Mouse (Mus musculus) ES-Bruce4 (cell line): ENCODE results near the gene Cep41. TPM values are rescaled to one million over a fixed set of nuclear protein-coding genes. Genes with fewer than 3 reads are reported as not detected.

Source experiments
- H3K27ac ChIP-seq: 2 replicates; pipeline ENCODE4 v1.5.1; 2012; ENCODE audit warnings: low read length, inconsistent platforms; ENCODE audit not compliant: insufficient read depth
- H3K27me3 ChIP-seq: 2 replicates; pipeline ENCODE4 v1.6.1; 2012; ENCODE audit warnings: mild to moderate bottlenecking, low read length, inconsistent platforms; ENCODE audit not compliant: control insufficient read depth, poor library complexity, insufficient read depth, severe bottlenecking
- H3K36me3 ChIP-seq: 2 replicates; pipeline ENCODE4 v1.6.1; 2012; ENCODE audit warnings: inconsistent platforms, mild to moderate bottlenecking, low read length, moderate library complexity; ENCODE audit not compliant: control insufficient read depth, poor library complexity, insufficient read depth, severe bottlenecking
- H3K4me1 ChIP-seq: one replicate; pipeline ENCODE4 v1.8.1; 2011; ENCODE audit warnings: low read length; ENCODE audit not compliant: control insufficient read depth, insufficient read depth
- H3K4me3 ChIP-seq: 2 replicates; pipeline ENCODE4 v1.5.1; 2011; ENCODE audit warnings: low read depth, mild to moderate bottlenecking, low read length
- H3K9ac ChIP-seq: 2 replicates; pipeline ENCODE4 v1.6.1; 2012; ENCODE audit warnings: low read depth, mild to moderate bottlenecking, inconsistent platforms; ENCODE audit not compliant: poor library complexity, severe bottlenecking
- H3K9me3 ChIP-seq: replicated peaks from 2 replicates; pipeline ENCODE4 v1.6.1; 2012; ENCODE audit warnings: mild to moderate bottlenecking, low read length, inconsistent platforms; ENCODE audit not compliant: control insufficient read depth, poor library complexity, insufficient read depth, severe bottlenecking
- CTCF ChIP-seq: IDR thresholded peaks from one replicate; pipeline ENCODE4 v1.8.1; 2011; ENCODE audit warnings: low read depth, low read length
- EP300 ChIP-seq: IDR thresholded peaks from 2 replicates; pipeline ENCODE4 v1.6.1; 2011; ENCODE audit warnings: low read depth, low read length; ENCODE audit not compliant: insufficient read depth
- POLR2A ChIP-seq: IDR thresholded peaks from one replicate; pipeline ENCODE4 v1.8.1; 2011; ENCODE audit warnings: low read length; ENCODE audit not compliant: insufficient read depth
- polyA plus RNA-seq: library from polyadenylated mRNA; stranded (reverse); fragments of >200 nt; gene quantifications from 2 replicates; pipeline ENCODE4 v1.2.4, GENCODE M21; 2011; ENCODE audit warnings: low read depth; ENCODE audit not compliant: missing spikeins, insufficient read depth, insufficient read length

Gene Cep41
- polyA plus RNA-seq, result 4.9 and 8.1 TPM in 2 replicates

DNA sequence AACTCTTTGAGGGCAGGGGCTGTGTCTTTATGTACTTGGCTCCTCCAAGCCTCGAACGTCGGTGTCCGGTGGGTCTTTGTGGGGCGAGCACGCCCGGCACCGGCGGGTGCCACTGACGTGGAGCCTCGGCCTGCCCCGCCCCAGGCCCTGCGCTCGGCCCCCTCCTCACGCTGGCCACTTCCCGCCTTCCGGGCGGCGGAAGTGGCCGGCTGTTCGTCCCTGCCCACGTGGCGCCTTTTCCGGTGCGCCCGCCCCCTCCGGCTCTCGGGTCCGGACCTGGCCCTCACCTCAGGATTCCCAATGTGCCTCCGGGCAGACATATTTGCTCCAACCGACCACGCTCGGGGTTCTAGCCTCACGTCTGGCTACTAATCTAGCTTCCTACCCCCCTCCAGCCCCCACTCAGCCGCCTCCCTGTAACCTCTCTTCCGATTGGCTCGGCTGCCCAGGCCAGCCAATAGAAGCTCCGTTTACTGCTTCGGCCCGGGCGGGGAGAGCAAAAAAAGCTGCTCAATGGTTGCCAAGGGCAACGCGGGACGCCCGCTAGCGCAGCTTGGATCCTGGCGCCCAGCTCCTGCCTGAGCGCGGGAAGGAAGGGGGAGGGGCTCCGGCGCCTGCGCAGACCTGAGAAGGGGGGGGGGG, at the start of gene Cep41:
Cep41 (minus strand) TSS at position 400 of the 642 bp plus-strand sequence.
- peak within 1 kb of the TSS; percentile 86 for H3K4me3 ChIP-seq
- H3K27ac ChIP-seq, result no peak within 1 kb of the TSS; the same call in 1 of the 2 replicates
- TF ChIP-seq EP300 (0 out of 2 replicates have a peak, but pooled peaks have one; percentile 9), POLR2A (no peak)
- no peaks in the 10 kb centered on the region for H3K27me3 ChIP-seq
- no peaks in the 10 kb centered on the region for H3K36me3 ChIP-seq
- H3K9ac ChIP-seq, result peak within 1 kb of the TSS; percentile 54
- no peaks in the 10 kb centered on the region for H3K9me3 ChIP-seq
- H3K4me1 ChIP-seq, result no peaks in the 10 kb centered on the region

DNA sequence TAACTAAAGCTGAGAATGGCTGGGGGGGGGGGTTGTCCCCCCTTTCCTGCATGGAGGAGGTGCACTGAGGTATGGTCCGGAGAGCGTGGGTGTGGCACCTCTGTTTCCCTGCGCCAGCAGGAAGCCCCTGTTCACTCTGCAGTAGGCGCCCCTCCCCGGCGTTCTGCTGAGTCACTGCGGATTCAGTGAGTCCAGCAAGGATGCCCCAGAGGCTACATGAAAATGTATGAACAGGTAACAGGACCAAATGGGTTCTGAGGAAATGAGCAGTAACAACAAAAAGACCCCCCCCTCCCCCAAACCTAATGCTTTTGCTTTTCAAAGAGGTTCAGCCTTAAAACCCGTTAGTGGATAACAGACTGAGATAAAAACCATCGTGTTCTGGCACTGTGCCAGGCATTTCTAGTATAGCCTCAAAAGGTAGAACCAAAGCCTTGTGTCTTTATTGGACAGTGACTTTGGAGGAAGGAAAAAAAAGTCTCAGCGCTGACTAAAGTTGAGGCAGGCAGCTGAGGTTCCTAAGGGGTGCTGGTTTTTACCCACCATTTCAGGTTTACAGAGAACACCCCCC, 45.7 kb upstream of the Cep41 start:
- H3K4me1 ChIP-seq, result no peaks in the 10 kb centered on the region
- peak overlapping the region; percentile 33; the same call in 1 of the 2 replicates for H3K4me3 ChIP-seq
- no peak for TF ChIP-seq POLR2A
- TF ChIP-seq CTCF, result no peak
- TF ChIP-seq EP300, result peak; percentile 61
- H3K27ac ChIP-seq, result peak overlapping the region; percentile 84
- H3K9ac ChIP-seq, result peak overlapping the region; percentile 45
- peaks cover 17% of the 10 kb centered on the region for H3K9me3 ChIP-seq
- H3K27me3 ChIP-seq, result no peaks in the 10 kb centered on the region
- peaks cover 10% of the 10 kb centered on the region for H3K36me3 ChIP-seq

DNA sequence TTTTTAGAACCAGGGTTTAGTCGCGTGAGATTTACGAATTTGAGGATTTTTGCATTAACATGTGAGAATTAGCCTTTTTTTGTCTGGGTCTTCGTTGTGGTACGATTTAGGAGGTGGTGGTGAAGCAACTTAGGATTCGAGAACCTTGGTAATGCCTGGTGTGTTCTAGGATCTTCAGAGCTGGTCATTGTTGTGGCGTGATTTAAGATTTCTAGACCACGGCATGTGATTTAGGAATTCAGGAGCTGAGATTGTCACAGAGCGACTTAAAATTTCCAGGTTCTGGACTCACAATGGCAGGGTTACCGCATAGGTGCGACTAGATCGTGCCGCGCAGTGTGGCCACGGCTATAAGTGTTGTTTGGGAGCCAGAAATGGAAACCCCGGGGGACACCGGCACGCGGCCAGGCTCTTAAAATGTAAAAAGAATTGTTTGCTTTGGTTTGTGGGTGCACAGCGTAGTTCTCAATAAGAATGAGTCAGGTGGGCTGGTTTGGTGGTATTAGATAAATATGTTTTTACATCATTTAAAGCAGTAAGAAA, 45.0 kb upstream of the Cep41 start:
- H3K4me1 ChIP-seq, result no peaks in the 10 kb centered on the region
- peak overlapping the region; percentile 50 for H3K4me3 ChIP-seq
- H3K36me3 ChIP-seq, result peaks cover 3% of the 10 kb centered on the region
- H3K27ac ChIP-seq, result 0 out of 2 replicates have a peak overlapping the region, but pooled peaks have one; percentile 2
- peak overlapping the region; percentile 39 for H3K9ac ChIP-seq
- TF ChIP-seq CTCF (no peak), EP300 (no peak), POLR2A (no peak)
- peaks cover 17% of the 10 kb centered on the region for H3K9me3 ChIP-seq
- H3K27me3 ChIP-seq, result no peaks in the 10 kb centered on the region

DNA sequence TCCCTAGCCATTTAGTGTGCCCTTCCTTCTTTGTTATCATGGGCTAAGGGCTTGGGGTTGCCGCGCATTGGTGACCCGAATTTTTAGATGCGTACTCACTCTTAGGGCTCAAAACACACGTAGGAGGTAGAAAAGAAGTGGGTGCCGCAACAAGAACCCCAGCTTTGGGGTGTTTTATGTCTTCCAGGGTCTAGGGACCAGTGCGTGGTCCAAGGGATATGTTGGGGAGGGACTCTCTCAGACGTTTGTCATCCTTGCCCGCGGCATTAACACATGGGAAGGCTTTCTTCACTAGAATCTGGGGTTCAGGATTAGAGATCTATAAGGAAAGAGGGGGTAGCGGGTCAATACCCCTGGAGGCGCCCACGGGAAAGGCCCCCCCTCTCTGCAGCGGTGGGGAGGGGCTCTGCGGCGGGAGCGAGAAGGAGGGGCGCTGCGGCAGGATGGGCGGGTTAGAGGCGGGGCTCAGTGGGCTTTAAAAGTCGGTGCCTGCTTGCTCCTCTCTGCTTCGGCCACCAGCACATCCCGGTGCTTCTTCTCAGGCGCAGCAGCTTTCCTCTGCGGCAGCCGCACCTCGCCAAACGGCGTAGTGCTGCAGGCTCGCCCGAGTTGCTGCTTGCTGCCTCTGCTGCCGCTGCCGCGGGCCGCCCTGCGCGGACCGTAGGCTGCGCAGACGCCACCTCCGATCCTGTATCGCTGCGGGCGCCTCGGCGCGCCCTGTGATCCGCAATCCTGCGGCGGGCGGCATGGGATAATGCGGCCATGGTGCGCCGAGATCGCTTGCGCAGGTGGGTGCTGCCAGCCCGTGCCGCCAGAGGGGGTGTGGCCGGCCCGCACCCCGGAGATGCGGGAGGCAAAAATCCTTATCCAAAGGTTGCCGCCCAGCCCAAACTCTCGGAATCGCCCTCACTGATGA, 44.3 kb upstream of the Cep41 start:
- no peak for TF ChIP-seq CTCF
- peak; percentile 39; the same call in 1 of the 2 replicates for TF ChIP-seq EP300
- peak; percentile 92 for TF ChIP-seq POLR2A
- H3K27ac ChIP-seq, result no peak overlapping the region
- H3K27me3 ChIP-seq, result no peaks in the 10 kb centered on the region
- H3K4me3 ChIP-seq, result peak overlapping the region; percentile 54
- peaks cover 17% of the 10 kb centered on the region for H3K9me3 ChIP-seq
- H3K4me1 ChIP-seq, result no peaks in the 10 kb centered on the region
- H3K9ac ChIP-seq, result peak overlapping the region; percentile 39
- H3K36me3 ChIP-seq, result no peaks in the 10 kb centered on the region

DNA sequence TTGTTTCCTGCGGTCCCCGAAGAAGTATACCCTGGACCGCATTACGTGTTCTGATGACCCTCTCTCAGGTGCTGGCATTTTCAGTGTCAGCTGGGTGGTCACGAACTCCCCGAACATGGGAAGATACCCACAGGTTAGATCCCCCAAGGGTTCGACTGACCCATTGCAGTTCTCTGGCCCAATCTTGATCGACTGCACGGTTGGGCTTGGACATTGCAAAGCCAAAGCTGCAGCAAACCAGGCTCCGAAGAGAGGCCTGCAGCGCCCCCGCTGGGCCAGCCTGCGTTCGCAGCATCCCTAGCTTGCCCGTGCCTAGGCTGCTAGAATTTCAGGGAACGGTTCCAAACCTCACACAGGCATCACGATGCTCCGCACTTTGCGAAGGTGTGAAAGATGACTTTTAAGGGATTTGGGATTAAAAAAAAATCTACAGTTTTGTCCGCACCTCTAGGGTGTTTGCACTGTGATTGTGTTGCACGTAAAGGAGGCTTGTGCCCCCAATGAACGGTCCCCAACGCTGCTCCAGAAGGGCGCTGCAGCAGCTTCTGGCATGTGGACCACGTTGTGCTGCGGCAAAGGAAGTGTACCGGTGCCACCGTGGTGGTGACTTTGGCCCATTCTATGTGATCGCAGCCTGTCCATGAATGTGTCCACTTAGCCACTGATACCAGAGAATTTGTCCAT, 43.5 kb upstream of the Cep41 start:
- TF ChIP-seq CTCF, result peak; percentile 52
- TF ChIP-seq EP300, result no peak
- TF ChIP-seq POLR2A, result no peak
- Histone ChIP-seq H3K9me3 (peaks cover 17% of the 10 kb centered on the region), H3K4me3 (peak overlapping the region; percentile 54), H3K36me3 (no peaks in the 10 kb centered on the region), H3K27ac (no peak overlapping the region), H3K27me3 (no peaks in the 10 kb centered on the region; the same call in 1 of the 2 replicates), H3K4me1 (no peaks in the 10 kb centered on the region), H3K9ac (no peak overlapping the region)
